Mouse (Mus musculus) adrenal gland, adult 2 months (tissue): ENCODE measurements at regions not wholly inside any gene's neighbourhood (a gene's known extent, or its start where the extent isn't known, plus 50 kb on each side); places are given as distances from the start of the nearest gene placed in this dataset.
A peak's percentile ranks its signal among the peaks of the same experiment; 100 is the strongest.

Experiments
- DNase-seq: peaks from one replicate; pipeline ENCODE4 v3.0.0; 2021

- no peak for DNase-seq
Observed at GRCm38 (mm10) chr1:165086131-165086530, 74.4 kb downstream of the Tbx19 start.

DNA sequence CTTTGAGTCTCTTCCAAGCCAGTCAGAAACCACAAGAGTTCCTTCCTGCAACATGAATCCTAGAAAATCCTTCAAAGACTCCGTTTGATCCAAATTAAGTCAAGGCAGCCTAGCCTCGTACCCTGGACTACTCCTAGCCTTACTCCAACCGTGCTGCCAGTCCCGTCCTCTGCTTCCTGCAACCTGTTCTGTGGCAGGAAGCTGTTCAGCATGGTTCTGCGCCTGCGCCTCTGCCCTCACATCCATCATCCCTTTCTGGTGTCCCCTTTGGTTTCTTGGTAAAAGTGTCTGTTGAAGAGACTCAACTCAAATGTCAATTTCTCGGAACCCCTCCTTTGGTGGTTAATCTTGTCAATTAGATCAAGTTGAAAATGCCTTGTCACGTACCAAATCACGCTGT, 75.8 kb downstream of the Tbx19 start:
- DNase-seq, result no peak

DNA sequence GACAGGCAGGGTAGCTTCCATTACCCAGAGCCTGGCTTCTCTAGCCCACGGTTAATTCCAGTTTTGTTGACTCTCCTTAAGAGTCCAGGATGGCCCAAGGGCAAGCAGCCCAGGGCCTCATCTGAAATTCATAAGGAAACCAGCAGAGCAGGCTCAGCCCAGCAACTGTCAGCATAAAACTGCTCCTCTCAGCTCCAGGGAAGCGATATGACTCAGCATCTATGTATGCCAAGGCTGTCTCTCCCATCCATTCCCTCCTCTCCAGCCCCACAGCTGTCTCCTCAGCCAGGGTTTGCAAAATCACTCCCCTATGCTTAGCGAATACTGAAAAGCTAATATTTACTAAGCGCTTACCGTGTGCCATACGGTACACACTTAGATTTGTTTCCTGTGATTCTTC, 76.4 kb downstream of the Tbx19 start:
- peak; percentile 78 for DNase-seq

- no peak for DNase-seq
Observed at GRCm38 (mm10) chr1:165080351-165080750, 80.2 kb downstream of the Tbx19 start.

GRCm38 (mm10) chr1:165077313-165077712, 83.3 kb downstream of the Tbx19 start:
- no peak for DNase-seq

DNA sequence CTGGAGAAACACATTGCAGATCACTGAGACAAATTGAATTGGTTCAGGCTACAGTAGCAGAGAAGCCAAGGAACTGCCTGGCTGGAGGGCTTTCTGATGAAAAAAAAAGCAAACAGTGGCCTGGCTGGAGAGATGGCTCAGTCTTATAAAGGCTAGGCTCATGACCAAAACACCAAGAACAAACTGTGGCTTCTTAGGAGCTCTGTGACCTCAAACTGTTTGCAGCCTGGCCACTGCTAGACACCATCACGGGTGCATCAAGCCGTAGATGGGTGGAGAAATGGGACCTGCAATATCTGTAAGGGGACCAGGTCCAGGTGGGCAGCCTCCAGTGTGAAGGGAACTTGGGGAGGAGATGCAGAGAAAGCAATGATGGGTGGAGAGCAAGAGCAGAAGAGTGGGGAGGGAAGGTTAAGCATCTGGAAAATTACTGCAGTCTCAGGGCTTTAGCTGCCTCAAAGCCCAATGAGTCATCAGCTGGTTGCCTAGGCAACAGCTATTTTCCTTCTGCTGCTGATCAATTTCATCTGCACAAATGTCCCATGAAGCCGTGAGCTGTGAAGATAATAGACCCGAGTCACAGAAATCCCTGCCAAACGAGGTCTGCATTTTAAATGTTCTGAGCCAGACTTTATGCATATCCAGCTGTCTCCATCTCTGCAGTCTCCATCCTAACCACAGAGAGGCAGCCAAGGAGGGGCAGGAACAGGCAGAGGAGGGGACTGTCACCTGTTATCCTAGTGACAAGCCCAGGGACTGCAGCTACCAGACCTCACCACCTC, 85.1 kb downstream of the Tbx19 start:
- peak; percentile 72 for DNase-seq

DNA sequence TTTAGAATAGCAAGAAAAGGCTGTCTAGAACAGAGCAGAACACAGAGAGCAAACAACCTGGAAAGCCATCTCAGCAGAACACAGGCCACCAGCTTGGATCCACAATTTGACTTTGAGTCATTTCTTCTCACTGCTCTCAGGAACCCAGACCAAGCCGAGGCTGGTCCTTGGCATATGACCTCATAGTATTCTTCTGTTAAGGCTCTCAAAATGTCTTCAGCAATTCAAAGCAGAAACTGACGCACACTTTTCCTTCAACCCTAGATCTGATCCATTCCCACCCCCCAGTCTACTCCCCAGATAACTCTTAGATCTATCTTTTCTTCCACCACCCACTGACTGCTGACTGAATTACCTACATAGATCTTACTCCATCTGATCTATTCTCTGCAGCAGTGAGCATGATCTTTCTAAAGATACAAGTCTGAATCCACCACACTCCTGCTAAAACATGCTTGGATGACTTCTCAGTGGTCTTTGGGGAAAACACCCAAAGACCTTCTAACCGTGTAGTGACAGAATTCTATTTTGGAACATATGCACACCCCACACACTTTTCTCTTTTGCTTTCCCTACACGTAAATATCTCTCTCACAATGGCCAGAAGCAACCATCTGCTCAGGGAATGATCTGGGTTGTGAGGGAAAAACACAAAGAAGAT, 88.6 kb downstream of the Tbx19 start:
- DNase-seq, result no peak

GRCm38 (mm10) chr1:165064981-165065380, 95.6 kb downstream of the Tbx19 start:
- peak; percentile 45 for DNase-seq

DNA sequence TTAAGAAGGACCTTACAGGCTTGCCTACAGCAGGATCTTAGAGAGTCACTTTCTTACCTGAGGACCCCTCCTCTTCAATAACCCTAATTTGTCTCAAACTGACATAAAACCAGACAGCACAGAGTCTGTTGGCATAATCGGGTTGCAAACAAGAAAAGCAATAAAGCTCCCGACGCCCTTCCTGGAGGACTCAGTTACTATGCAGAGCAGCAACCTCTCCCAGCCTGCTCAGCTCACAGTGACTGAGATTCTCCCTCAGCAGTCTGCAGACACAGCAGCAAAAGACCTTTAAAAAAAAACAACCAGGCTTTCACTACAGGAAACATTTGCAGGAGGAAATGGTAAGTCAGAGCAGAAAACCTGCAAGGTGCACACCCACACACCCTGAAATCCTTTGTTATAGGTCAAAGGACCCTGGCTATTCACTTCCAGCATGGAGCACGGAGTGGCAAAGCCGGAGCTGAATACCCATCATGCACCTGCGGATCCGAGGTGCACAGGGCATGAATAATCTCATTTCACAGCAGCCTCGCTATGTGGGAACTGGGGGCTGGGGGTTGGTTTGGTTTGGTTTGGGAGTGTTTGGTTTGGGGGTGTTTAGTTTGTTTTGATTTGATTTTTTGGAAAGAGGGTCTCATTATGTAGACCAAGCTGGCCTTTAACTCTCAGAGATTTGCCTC, 97.6 kb downstream of the Tbx19 start:
- no peak for DNase-seq

DNA sequence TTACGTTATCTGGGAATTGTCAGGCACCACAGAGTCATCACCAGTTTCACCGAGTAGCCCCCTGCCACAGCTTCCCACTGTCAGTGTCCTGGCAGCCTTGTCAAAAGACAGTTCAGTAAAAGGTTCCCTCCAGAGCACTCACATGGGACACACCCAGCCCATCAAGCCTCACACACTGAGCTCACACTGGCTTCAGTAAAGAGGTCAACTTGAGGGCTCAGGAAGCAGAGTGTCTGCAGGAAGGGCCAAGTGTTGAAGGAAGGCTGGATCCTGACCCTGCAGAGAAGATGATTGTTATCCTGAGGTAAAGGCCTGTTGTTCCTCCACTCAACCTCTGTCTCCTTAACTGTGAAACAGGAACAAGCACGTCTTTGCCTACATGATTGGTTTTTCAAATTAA, 99.2 kb downstream of the Tbx19 start:
- DNase-seq, result no peak

DNA sequence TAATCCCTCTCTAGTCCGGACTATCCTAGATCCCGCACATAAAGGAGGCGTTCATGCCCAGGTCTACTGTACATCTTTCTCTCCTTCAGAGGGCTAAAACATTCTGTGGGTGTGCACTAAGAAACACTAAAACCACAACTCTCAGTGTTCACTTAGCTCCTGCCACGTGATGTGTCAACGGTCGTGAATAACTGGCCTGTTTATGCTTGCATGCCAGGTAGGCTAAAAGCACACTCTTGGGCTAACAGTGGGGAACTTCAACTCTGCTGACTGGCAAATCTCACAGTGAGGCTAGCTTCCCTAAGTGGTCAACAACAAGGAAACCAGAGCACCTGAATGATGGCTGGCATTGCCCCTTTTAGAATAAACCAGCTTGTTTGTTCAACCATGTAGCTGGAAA, 106.3 kb downstream of the Tbx19 start:
- DNase-seq, result no peak

DNA sequence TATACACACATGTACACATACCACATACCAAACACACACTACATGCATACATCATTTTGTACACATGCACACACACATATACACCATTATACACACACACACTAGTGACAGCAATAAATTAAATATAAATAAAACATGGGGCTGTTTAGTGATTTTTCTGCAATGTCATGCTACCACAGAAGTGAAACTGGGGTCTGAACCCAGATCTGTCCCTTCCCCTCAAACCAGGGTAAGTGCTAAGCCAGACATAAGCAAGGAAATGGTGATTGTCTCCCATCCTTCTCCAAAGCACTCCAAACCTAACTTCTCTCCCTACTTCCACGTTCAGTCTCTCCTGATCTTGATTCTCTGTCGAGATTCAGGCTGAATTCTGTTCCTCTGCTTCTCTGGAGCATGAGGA, 109.3 kb downstream of the Tbx19 start:
- DNase-seq, result no peak

GRCm38 (mm10) chr1:165050176-165050575, 110.4 kb downstream of the Tbx19 start:
- DNase-seq, result no peak

- peak; percentile 88 for DNase-seq
Observed at GRCm38 (mm10) chr1:165046637-165047036, 111.3 kb upstream of the Xcl1 start.

GRCm38 (mm10) chr1:165046056-165046455, 110.7 kb upstream of the Xcl1 start:
- peak; percentile 67 for DNase-seq

DNA sequence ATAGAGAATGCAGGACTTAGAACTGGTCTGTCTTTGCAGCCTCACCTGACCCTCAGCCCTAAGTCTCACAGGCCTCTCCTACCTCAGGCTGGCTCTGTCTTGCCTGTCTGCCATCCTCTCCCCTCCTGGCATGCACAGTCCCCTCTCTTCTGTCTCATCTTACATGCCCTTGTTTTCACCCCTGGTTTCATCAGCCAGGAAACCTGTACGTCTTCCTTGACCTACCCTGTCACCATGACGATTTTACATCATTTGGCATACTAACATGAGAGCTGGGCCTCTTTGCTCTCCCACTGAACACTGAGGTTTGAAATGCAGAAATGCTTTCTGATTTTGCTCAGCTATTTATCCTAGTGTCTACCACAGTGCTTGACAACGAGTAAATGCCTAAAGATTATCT, 108.0 kb upstream of the Xcl1 start:
- no peak for DNase-seq

DNA sequence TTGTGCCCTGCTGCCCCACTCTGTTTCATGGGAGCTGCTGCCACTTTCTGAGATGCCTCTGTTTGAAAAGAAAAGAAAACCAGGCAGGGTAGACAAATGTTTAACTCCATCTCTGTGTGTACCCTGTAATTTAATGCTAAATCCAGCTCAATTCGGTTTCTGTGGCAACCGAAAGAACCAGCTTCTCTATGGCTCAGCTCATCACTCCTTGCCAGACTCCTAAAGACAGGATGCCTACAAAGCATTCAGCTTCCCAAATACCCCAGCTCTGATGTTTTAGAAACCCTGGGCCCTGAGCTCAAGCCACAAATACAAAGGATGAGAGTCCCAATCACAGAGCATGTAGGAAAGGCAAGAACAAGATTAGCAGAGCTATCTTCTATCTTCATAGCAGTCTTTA, 106.8 kb upstream of the Xcl1 start:
- no peak for DNase-seq

DNA sequence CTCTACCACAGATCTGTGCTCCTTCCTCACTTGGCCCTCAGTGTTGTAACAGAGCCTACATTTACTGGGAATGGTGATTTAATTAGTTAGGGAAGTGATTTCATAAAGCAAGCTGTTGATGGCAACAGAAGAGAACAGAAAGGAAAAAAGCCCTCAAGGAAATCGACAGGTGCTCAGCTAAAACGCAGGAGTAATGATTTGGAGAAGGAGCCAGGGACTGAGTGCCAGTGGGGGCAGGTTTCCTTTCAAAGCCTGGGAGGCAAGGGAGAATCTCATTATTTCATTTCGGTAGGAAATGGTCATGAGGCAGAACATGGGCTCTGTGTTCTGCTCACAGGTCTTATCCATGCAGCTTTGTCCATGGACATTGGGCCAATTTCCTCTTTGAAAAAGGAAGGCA, 101.3 kb upstream of the Xcl1 start:
- DNase-seq, result no peak

DNA sequence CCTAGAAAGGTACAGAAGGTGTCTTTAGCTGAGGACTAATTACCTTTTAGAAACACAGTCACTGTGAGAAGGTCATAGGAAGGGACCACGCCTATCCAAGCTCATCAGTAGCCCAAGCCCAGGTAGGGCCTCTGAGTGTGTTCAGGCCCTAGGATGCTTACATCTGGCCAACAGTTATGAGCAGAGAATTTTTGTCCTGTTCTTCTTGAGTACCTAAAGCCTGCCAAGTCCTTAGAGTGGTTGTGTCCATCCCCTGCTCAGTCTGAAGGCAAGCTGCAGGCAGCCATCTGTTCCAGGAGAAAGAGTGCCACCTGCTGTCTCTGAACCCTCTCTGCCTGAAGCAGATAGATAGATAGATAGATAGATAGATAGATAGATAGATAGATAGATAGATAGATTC, 100.3 kb upstream of the Xcl1 start:
- DNase-seq, result peak; percentile 41

- no peak for DNase-seq
Observed at GRCm38 (mm10) chr1:165020960-165021563, 85.7 kb upstream of the Xcl1 start.

DNA sequence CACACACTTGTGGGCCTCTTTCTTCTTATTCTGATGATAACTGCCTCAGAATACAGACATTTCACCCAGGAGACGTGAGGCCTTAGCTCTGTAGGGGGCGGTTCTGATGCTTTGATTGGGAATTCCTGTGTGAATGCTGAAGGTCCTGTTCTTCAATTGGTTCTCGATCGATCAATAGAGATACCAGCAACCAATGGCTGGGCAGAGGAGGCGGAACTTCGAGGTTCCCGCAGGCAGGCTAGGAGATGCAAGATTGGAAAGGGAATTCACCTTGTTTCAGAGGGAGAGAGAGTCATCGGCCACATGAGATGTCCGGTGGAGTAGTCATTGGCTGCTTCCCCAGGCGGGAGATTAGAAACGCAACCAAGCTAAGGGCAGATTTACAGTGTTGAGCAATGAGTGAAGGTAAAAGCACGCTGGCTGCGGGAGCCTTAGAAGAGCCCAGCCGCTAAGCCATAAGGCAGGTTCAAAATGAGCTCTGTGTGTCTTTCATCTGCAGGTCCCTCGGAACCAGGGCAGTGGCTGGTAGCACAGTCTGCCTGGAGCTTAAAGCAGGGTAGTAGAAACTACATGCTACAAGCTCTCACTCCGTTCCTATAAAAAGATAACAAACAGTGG, 83.5 kb upstream of the Xcl1 start:
- no peak for DNase-seq

DNA sequence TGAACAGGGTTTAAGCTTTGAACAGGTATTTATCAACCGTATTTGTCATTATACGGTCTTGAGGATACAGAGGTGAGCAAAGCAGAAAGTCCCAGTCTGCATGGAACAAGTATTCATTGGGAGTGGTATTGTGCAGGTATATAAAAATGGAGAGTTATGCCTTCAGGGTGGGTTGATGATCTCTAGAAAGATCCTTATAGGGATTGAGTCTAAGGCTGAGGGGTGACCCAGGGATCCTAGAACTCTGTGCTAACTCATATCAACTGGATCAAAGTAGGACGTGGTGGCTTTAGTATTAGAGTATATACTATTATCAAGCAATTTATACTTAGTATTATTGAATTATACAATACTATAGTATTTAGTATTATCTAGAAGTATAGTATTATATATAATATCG, 82.9 kb upstream of the Xcl1 start:
- DNase-seq, result no peak
